Mouse (Mus musculus) G1E (cell line): ENCODE measurements around the gene Hist1h3b.

Experiments
- CTCF ChIP-seq: IDR thresholded peaks from 2 replicates; pipeline ENCODE4 v1.5.1; 2012; ENCODE audit warnings: low read depth, low read length, inconsistent platforms, mixed read lengths
- GATA1 ChIP-seq: IDR thresholded peaks from 2 replicates; pipeline ENCODE4 v1.6.1; 2012; ENCODE audit warnings: borderline replicate concordance, low read length, inconsistent platforms, mixed read lengths

DNA sequence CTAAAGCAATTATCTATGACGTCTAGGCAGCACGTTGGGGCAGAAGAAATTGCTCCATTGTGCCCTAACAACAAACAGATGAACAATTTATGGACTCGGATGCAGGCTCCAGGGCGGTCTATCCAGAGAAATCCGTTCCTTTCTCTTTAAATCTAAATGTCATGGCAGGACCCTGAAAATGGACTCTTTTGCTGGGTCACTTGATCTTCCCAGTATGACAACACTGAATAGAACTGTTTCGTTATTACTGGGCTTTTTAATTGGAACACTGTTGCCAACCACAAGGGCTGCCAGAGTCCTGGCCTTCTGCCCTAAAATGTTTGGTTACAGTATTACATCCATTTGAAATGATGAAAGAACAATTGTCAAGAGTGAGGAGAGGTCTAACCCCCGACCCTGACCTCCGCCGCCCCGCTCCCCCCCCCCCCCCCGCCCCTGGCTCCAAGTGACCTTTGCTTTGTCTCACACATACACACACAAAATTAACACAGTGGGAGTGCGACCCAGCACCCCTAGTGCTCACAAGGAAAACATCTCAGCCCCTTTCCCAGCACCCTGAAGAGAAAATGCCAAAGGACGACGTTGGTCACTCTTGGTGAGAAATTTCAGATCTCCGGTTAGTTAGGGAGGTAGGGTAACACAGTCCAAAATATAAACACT lies 42.2 kb upstream of the Hist1h3b start:
- no peak for TF ChIP-seq CTCF
- no peak for TF ChIP-seq GATA1
